Mouse (Mus musculus) erythroblast, embryonic 14.5 days (primary cell): Measurements from ENCODE around the gene Nbr1.

Source experiments
- GATA1 ChIP-seq: IDR thresholded peaks from 2 replicates; pipeline ENCODE4 v1.6.1; 2012; ENCODE audit warnings: low read length, inconsistent platforms, mixed read lengths
- TAL1 ChIP-seq: IDR thresholded peaks from 3 replicates; pipeline ENCODE4 v1.6.1; 2012; ENCODE audit warnings: low read length, inconsistent platforms, mixed read lengths

DNA sequence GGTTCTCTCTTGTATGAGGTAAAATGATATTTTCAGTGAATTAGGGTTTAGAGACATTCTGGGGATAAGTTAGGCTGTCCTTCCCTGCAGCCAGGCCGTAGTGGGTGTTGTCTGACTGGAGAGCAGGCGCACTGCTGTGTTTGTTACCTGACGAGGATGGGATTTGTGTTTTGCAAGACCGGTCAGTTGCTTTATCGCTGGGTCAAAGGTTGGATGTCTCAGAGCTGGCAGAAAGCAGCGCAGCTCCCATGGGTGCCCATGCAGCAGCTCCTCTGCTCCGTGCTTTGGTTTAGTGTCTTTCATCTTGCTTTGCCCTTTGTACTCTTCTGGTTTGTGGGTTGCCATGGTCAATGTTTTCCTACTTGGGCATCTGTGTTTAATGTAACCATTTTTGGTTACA lies 4.6 kb downstream of the Nbr1 start:
- no peak for TF ChIP-seq TAL1
- TF ChIP-seq GATA1 = no peak
